Mouse (Mus musculus) forebrain, embryonic 15.5 days (tissue): Measurements from ENCODE around the gene Deaf1. TPM values are rescaled to one million over a fixed set of nuclear protein-coding genes. Genes with fewer than 3 reads are reported as not detected.
A peak's percentile ranks its signal among the peaks of the same experiment; 100 is the strongest.

Source experiments
- ATAC-seq: fragments of 200-750 bp; cut with Nextera tagmentation; replicated peaks from 2 replicates; pipeline ENCODE4 v1.8.0; 2017; ENCODE audit warnings: mild to moderate bottlenecking, moderate TSS enrichment, moderate library complexity
- H3K27ac ChIP-seq: fragments of 300-500 bp; sonication (generic); replicated peaks from 2 replicates; pipeline ENCODE4 v1.5.1; 2015; ENCODE audit warnings: mild to moderate bottlenecking, inconsistent platforms
- H3K27me3 ChIP-seq: fragments of 300-500 bp; sonication (generic); 2 replicates; pipeline ENCODE4 v1.6.1; 2015; ENCODE audit warnings: inconsistent platforms
- H3K36me3 ChIP-seq: fragments of 300-500 bp; sonication (generic); 2 replicates; pipeline ENCODE4 v1.6.1; 2015; ENCODE audit warnings: mild to moderate bottlenecking, inconsistent platforms
- H3K4me1 ChIP-seq: fragments of 300-500 bp; sonication (generic); 2 replicates; pipeline ENCODE4 v1.6.1; 2015; ENCODE audit warnings: inconsistent platforms
- H3K4me2 ChIP-seq: fragments of 300-500 bp; sonication (generic); replicated peaks from 2 replicates; pipeline ENCODE4 v1.6.1; 2015; ENCODE audit warnings: mild to moderate bottlenecking, inconsistent platforms
- H3K4me3 ChIP-seq: fragments of 300-500 bp; sonication (generic); 2 replicates; pipeline ENCODE4 v1.5.1; 2015; ENCODE audit warnings: mild to moderate bottlenecking, inconsistent platforms
- H3K9ac ChIP-seq: fragments of 300-500 bp; sonication (generic); replicated peaks from 2 replicates; pipeline ENCODE4 v1.6.1; 2015; ENCODE audit warnings: mild to moderate bottlenecking, inconsistent platforms
- H3K9me3 ChIP-seq: fragments of 300-500 bp; sonication (generic); 2 replicates; pipeline ENCODE4 v1.6.1; 2016; ENCODE audit warnings: inconsistent platforms
- WGBS: fragments of 180-500 bp; shearing (Covaris S2); methylation state at CpG from one replicate; pipeline ENCODE4 v1.1.7; 2015; ENCODE audit warnings: mixed read lengths; 5-methylcytosine and 5-hydroxymethylcytosine counted together
- polyA plus RNA-seq: library from polyadenylated mRNA; unstranded; fragments of >200 nt; fragmentation: Nextera tagmentation; extraction: Ambion mirVana; gene quantifications from 2 replicates; pipeline ENCODE4 v1.2.1, GENCODE M21; 2015

The Deaf1 gene
- polyA plus RNA-seq, 1 experiment from 2014 or later, result 142 TPM

DNA sequence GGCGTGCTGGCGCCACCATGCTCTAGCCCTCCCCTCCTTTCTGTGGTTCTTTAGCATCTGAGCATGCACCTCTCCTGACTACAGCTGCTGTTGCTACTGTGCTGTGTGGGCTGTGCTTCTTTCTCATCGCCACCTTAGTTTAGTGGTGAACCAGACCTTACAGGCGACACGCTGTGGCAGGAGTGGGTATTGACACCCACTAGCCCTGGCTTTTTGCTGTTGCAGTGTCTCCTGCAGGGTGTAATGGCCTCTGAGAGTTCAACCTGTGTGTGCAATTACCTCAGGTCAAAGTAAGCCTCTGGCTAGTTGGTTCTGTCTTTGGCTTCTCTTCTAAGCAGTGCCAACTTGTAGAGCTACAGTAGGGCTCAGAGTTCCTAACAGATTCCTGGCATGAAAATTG lies 11.5 kb downstream of the Deaf1 start:
- Histone ChIP-seq H3K27me3 (no peaks in the 10 kb centered on the region), H3K4me2 (no peak overlapping the region), H3K36me3 (peaks cover 95% of the 10 kb centered on the region), H3K27ac (no peak overlapping the region), H3K9ac (no peak overlapping the region), H3K4me3 (no peak overlapping the region), H3K9me3 (no peaks in the 10 kb centered on the region), H3K4me1 (no peaks in the 10 kb centered on the region)
- 78% methylated on average over 5 of the region's 5 CpGs for WGBS
- ATAC-seq, result no peak

DNA sequence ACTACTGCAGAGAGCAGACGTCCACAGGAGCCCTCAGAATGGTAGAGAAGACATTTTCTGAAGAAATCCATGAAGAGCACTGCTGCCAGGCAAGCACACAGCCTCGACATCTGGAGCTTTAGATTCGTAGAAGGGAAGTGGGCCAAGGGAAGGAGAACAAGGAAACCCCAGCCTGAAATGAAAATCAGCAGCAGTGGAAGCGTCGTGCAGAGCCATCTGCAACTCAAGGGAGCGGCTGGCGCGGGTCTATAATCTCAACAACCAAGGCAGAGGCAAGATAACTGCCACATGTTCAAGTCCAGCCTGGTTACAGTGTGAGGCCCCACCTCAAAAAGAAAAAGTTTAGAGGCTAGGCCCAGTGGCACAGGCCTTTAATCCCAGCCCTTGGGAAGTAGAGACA lies 12.4 kb downstream of the Deaf1 start:
- 94% methylated on average over 8 of the region's 8 CpGs for WGBS
- H3K4me2 ChIP-seq, result no peak overlapping the region
- no peaks in the 10 kb centered on the region for H3K27me3 ChIP-seq
- no peak overlapping the region for H3K27ac ChIP-seq
- ATAC-seq, result no peak
- H3K9ac ChIP-seq, result no peak overlapping the region
- no peaks in the 10 kb centered on the region for H3K4me1 ChIP-seq
- no peak overlapping the region for H3K4me3 ChIP-seq
- peaks cover 95% of the 10 kb centered on the region for H3K36me3 ChIP-seq
- no peaks in the 10 kb centered on the region for H3K9me3 ChIP-seq

- Histone ChIP-seq H3K4me2 (no peak overlapping the region), H3K27me3 (no peaks in the 10 kb centered on the region), H3K9me3 (no peaks in the 10 kb centered on the region), H3K4me1 (no peaks in the 10 kb centered on the region), H3K27ac (no peak overlapping the region), H3K36me3 (peaks cover 95% of the 10 kb centered on the region), H3K9ac (no peak overlapping the region), H3K4me3 (no peak overlapping the region)
- 96% methylated on average over 2 of the region's 2 CpGs for WGBS
- no peak for ATAC-seq
These were observed 13.1 kb downstream of the Deaf1 start for GRCm38 (mm10) chr7:141314416-141314815.

- Histone ChIP-seq H3K4me1 (no peaks in the 10 kb centered on the region), H3K27ac (no peak overlapping the region), H3K9me3 (no peaks in the 10 kb centered on the region), H3K4me2 (no peak overlapping the region), H3K27me3 (no peaks in the 10 kb centered on the region), H3K4me3 (no peak overlapping the region), H3K9ac (no peak overlapping the region), H3K36me3 (peaks cover 93% of the 10 kb centered on the region)
- 92% methylated on average over 4 of the region's 4 CpGs for WGBS
- ATAC-seq, result no peak
These were observed 23.0 kb downstream of the Deaf1 start for GRCm38 (mm10) chr7:141304537-141304936.

- Histone ChIP-seq H3K4me3 (no peak overlapping the region), H3K9ac (no peak overlapping the region), H3K4me2 (no peak overlapping the region), H3K9me3 (no peaks in the 10 kb centered on the region), H3K27me3 (no peaks in the 10 kb centered on the region), H3K36me3 (peaks cover 81% of the 10 kb centered on the region), H3K27ac (no peak overlapping the region), H3K4me1 (no peaks in the 10 kb centered on the region)
- WGBS, result 91% methylated on average over 1 of the region's 1 CpGs
- no peak for ATAC-seq
These were observed 24.7 kb downstream of the Deaf1 start for GRCm38 (mm10) chr7:141302702-141303268.

DNA sequence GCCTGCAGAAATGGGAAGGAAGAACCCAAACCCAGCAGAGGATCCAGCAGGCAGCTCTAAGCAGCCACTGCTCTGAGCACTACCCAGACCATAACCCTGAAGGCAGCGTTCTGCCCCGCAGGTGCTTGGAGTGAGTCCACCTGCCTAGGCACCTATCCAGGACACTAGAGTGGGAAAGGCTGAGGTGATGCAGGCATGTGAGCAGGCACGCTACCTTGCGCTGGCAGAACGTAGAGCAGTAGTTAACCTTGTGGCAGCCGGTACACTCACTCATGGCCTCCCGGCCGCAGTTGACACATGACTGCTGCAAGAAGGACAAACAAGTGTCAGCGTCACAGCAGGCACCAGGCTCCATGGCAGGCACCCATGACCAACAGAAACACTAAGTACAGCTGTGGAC lies 26.1 kb downstream of the Deaf1 start:
- no peaks in the 10 kb centered on the region for H3K4me1 ChIP-seq
- H3K27ac ChIP-seq, result no peak overlapping the region
- no peak overlapping the region for H3K4me3 ChIP-seq
- H3K4me2 ChIP-seq, result no peak overlapping the region
- 97% methylated on average over 9 of the region's 9 CpGs for WGBS
- H3K9me3 ChIP-seq, result no peaks in the 10 kb centered on the region
- H3K36me3 ChIP-seq, result peaks cover 77% of the 10 kb centered on the region
- no peaks in the 10 kb centered on the region for H3K27me3 ChIP-seq
- H3K9ac ChIP-seq, result no peak overlapping the region
- ATAC-seq, result no peak

- H3K9ac ChIP-seq, result no peak overlapping the region
- no peak overlapping the region for H3K27ac ChIP-seq
- no peak for ATAC-seq
- peaks cover 5% of the 10 kb centered on the region for H3K4me1 ChIP-seq
- no peak overlapping the region for H3K4me2 ChIP-seq
- H3K27me3 ChIP-seq, result peaks cover 16% of the 10 kb centered on the region
- 96% methylated on average over 8 of the region's 8 CpGs for WGBS
- no peaks in the 10 kb centered on the region for H3K9me3 ChIP-seq
- H3K4me3 ChIP-seq, result no peak overlapping the region
- peaks cover 57% of the 10 kb centered on the region for H3K36me3 ChIP-seq
These were observed 28.3 kb downstream of the Deaf1 start for GRCm38 (mm10) chr7:141299175-141299574.

DNA sequence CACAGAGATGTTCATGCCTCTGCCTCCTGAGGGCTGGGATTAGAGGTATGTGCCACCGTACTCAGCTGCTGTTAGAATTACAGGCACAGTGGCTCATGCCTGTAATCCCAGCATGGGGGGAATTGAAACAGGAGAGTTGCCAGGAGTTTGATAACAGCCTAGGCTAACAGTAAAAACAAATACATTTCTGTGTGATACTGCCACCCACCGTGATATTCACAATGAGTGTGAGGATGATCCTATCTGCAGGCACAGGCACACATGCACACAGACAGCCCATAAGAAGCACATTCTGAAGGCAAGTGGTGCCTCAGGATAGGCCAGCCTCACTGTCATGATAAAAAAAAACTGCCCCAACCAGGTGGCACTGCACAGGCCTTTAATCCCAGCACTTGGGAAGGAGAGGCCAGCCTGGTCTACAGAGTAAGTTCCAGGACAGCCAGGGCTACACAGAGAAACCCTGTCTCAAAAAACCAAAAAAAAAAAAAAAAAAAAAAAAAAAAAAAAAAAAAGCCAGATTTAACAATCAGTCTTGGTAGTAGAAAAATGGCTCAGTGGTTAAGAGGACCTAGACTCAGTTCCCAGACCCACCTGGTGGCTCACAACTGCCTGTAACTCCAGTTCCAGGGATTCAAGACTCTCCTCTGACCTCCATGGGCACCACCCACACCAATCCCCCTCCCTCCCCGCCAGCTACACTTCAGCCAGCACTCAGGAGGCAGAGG lies 29.4 kb downstream of the Deaf1 start:
- WGBS, result 82% methylated on average over 3 of the region's 3 CpGs
- H3K4me3 ChIP-seq, result no peak overlapping the region
- H3K36me3 ChIP-seq, result peaks cover 49% of the 10 kb centered on the region

DNA sequence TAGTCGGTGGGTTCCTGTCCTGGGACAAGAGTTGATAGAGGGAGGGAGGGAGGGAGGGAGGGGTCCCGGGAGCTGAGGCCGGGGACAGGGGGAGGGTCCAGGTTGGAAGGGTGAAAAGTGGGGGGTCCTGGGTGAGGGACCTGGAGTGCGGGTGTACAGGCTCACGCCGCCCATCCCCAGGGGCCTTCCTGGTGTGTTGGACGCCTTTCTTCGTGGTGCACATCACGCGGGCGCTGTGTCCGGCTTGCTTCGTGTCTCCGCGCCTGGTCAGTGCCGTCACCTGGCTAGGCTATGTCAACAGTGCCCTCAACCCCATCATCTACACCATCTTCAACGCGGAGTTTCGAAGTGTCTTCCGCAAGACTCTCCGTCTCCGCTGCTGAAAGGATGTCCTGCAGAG lies 33.0 kb downstream of the Deaf1 start:
- H3K27me3 ChIP-seq, result peaks cover 56% of the 10 kb centered on the region

More for the DNA sequence above, 29.4 kb downstream of the Deaf1 start:
- Histone ChIP-seq H3K4me2 (no peak overlapping the region), H3K9ac (no peak overlapping the region), H3K9me3 (no peaks in the 10 kb centered on the region), H3K4me1 (peaks cover 14% of the 10 kb centered on the region), H3K27ac (no peak overlapping the region), H3K27me3 (peaks cover 27% of the 10 kb centered on the region)
- no peak for ATAC-seq

GRCm38 (mm10) chr7:141293852-141294471 lies 33.5 kb downstream of the Deaf1 start:
- H3K4me2 ChIP-seq, result peak overlapping the region; percentile 60
- no peaks in the 10 kb centered on the region for H3K9me3 ChIP-seq
- peaks cover 11% of the 10 kb centered on the region for H3K36me3 ChIP-seq
- peak overlapping the region; percentile 28; the same call in 1 of the 2 replicates for H3K9ac ChIP-seq
- H3K4me1 ChIP-seq, result peaks cover 25% of the 10 kb centered on the region
- H3K4me3 ChIP-seq, result peak overlapping the region; percentile 28
- peaks cover 56% of the 10 kb centered on the region for H3K27me3 ChIP-seq
- WGBS, result 1% methylated on average over 53 of the region's 53 CpGs
- no peak overlapping the region for H3K27ac ChIP-seq
- no peak for ATAC-seq

More for the DNA sequence above, 33.0 kb downstream of the Deaf1 start:
- peaks cover 25% of the 10 kb centered on the region for H3K4me1 ChIP-seq
- no peak overlapping the region for H3K9ac ChIP-seq
- 4% methylated on average over 19 of the region's 22 CpGs for WGBS
- H3K36me3 ChIP-seq, result peaks cover 14% of the 10 kb centered on the region
- H3K27ac ChIP-seq, result no peak overlapping the region
- H3K9me3 ChIP-seq, result no peaks in the 10 kb centered on the region
- no peak for ATAC-seq
- H3K4me3 ChIP-seq, result 0 out of 2 replicates have a peak overlapping the region, but pooled peaks have one; percentile 4
- H3K4me2 ChIP-seq, result peak overlapping the region; percentile 60

DNA sequence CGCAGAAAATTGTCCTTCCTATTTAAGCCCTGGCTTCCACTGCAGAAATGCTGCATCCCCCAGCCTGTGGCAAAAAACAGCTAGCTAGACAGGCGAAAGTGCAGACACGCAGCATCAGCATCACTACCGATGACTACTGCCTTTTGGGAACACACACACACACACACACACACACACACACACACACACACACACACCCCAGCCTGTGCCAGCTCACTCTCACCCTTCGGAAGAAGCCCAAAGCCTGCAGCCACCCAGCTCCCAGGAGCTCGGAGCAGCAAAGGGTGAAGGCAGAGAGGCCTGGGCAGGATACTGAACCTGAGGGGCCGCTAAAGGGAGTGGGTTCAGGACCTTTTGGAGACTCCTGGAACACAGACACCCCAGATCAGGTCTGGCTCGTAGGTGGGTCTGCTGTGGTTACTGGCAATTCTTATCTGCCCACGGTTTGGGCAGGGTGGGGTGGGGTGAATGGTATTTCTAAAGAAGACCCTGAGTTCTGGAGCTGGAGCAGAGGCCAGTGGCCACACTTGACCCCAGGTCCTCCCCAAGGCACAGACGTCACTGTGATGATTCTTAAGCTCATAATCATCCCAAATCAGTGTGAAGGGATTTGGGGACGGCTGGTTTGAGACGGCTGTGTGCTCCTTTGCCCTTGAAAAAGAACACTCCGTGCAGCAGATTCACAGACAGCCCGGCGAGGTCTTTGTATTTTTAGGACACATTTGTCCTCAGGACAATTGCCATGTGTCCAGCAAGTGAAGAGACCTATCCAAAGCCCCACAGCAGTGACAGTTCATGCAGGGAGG lies 34.7 kb downstream of the Deaf1 start:
- no peak overlapping the region for H3K27ac ChIP-seq
- H3K9me3 ChIP-seq, result no peaks in the 10 kb centered on the region
- peaks cover 56% of the 10 kb centered on the region for H3K27me3 ChIP-seq
- H3K4me1 ChIP-seq, result peaks cover 25% of the 10 kb centered on the region
- peak overlapping the region; percentile 96 for H3K4me2 ChIP-seq
- 36% methylated on average over 15 of the region's 15 CpGs for WGBS
- H3K36me3 ChIP-seq, result peaks cover 11% of the 10 kb centered on the region
- peak overlapping the region; percentile 57 for H3K4me3 ChIP-seq
- peak overlapping the region; percentile 65 for H3K9ac ChIP-seq
- ATAC-seq, result peak; percentile 28; the same call in 1 of the 2 replicates
